Mouse (Mus musculus): ENCODE data around the gene Hprt. TPM values are rescaled to one million over a fixed set of nuclear protein-coding genes. Genes with fewer than 3 reads are reported as not detected.

Hprt gene
- polyA plus RNA-seq, 1 experiment: 39.6 TPM

DNA sequence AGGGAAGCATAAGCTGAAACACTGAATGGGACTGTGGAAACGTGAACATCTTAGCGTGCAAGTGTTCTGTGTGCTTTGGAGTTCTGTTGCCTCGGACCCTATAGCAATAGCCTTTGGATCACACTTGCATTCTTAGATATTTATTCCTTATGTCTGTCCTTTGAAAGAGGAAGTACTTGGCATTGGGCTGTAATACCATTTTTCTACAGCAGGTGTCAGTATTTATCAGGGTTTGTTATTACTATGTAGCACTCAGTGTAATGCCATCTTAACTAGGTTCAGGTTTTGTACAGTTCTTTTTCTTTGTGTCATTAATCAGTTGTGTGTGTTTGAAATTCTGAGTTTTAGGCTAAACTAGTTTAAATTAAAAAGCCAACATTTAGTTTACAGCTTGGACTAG, 18.1 kb downstream of the Hprt start:
- DNase-seq (ENCODE audit: low read depth): peak; percentile 83
- TF ChIP-seq POLR2A (IDR thresholded peaks at IDR 0.05; ENCODE audit: borderline replicate concordance, extremely low read depth, insufficient read depth, insufficient read length, poor library complexity, severe bottlenecking): no peak
- TF ChIP-seq CTCF (IDR thresholded peaks at IDR 0.05; ENCODE audit: borderline replicate concordance, extremely low read depth, insufficient read depth, insufficient read length): no peak

GRCm38 (mm10) chrX:53015549-53015948, 27.6 kb downstream of the Hprt start:
- no peak for TF ChIP-seq POLR2A (IDR thresholded peaks at IDR 0.05; ENCODE audit: borderline replicate concordance, extremely low read depth, insufficient read depth, insufficient read length, poor library complexity, severe bottlenecking)
- peak; percentile 27; the same call in 1 of the 2 replicates for TF ChIP-seq CTCF (IDR thresholded peaks at IDR 0.05; ENCODE audit: borderline replicate concordance, extremely low read depth, insufficient read depth, insufficient read length)
- no peak for DNase-seq (ENCODE audit: low read depth)

DNA sequence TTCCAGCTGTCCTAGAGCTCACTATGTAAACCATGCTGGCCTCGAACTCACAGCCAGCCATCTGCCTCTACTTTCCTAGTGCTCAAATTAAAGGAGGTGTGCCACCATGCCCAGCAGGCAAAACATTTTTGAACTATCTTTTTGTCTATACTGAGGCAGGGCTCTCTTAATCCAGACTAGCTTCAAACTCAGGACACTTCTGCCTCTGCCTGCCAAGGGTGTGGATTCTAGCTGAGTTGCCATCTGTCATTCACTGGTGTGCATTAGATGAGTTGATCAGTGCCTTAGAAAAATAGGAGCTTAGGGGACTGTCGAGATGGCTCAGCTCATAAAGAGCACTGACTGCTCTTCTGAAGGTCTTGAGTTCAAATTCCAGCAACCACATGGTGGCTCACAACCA, 35.1 kb downstream of the Hprt start:
- TF ChIP-seq CTCF (IDR thresholded peaks at IDR 0.05; ENCODE audit: borderline replicate concordance, extremely low read depth, insufficient read depth, insufficient read length) (no peak), POLR2A (IDR thresholded peaks at IDR 0.05; ENCODE audit: borderline replicate concordance, extremely low read depth, insufficient read depth, insufficient read length, poor library complexity, severe bottlenecking) (no peak)
- DNase-seq (ENCODE audit: low read depth): no peak

DNA sequence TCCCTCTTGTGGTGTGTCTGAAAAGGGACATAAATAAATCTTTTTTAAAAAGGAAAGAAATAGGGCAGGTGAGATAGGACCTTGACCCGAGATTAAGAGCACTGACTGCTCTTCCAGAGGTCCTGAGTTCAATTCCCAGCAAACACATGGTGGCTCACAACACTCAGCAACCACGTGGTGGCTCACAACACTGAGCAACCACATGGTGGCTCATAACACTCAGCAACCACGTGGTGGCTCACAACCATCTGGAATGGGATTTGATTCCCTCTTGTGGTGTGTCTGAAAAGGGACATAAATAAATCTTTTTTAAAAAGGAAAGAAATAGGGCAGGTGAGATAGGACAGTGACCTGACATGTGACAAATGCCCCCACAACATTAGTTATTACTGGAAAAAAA, 36.3 kb downstream of the Hprt start:
- DNase-seq (ENCODE audit: low read depth): peak; percentile 34

- TF ChIP-seq POLR2A (IDR thresholded peaks at IDR 0.05; ENCODE audit: borderline replicate concordance, extremely low read depth, insufficient read depth, insufficient read length, poor library complexity, severe bottlenecking) (no peak), CTCF (IDR thresholded peaks at IDR 0.05; ENCODE audit: borderline replicate concordance, extremely low read depth, insufficient read depth, insufficient read length) (no peak)
- DNase-seq (ENCODE audit: low read depth): peak; percentile 26
These were observed 37.7 kb downstream of the Hprt start for GRCm38 (mm10) chrX:53025471-53026223.

GRCm38 (mm10) chrX:53029559-53029958, 41.6 kb downstream of the Hprt start:
- no peak for DNase-seq (ENCODE audit: low read depth)
- TF ChIP-seq POLR2A (IDR thresholded peaks at IDR 0.05; ENCODE audit: borderline replicate concordance, extremely low read depth, insufficient read depth, insufficient read length, poor library complexity, severe bottlenecking): no peak
- no peak for TF ChIP-seq CTCF (IDR thresholded peaks at IDR 0.05; ENCODE audit: borderline replicate concordance, extremely low read depth, insufficient read depth, insufficient read length)

- TF ChIP-seq POLR2A (IDR thresholded peaks at IDR 0.05; ENCODE audit: borderline replicate concordance, extremely low read depth, insufficient read depth, insufficient read length, poor library complexity, severe bottlenecking): no peak
- no peak for TF ChIP-seq CTCF (IDR thresholded peaks at IDR 0.05; ENCODE audit: borderline replicate concordance, extremely low read depth, insufficient read depth, insufficient read length)
- no peak for DNase-seq (ENCODE audit: low read depth)
These were observed 50.3 kb downstream of the Hprt start for GRCm38 (mm10) chrX:53038194-53038593.

GRCm38 (mm10) chrX:53039651-53040050, 51.7 kb downstream of the Hprt start:
- TF ChIP-seq CTCF (IDR thresholded peaks at IDR 0.05; ENCODE audit: borderline replicate concordance, extremely low read depth, insufficient read depth, insufficient read length) (no peak), POLR2A (IDR thresholded peaks at IDR 0.05; ENCODE audit: borderline replicate concordance, extremely low read depth, insufficient read depth, insufficient read length, poor library complexity, severe bottlenecking) (no peak)

GRCm38 (mm10) chrX:53040138-53040537, 52.2 kb downstream of the Hprt start:
- DNase-seq (ENCODE audit: low read depth): no peak
- no peak for TF ChIP-seq CTCF (IDR thresholded peaks at IDR 0.05; ENCODE audit: borderline replicate concordance, extremely low read depth, insufficient read depth, insufficient read length)
- TF ChIP-seq POLR2A (IDR thresholded peaks at IDR 0.05; ENCODE audit: borderline replicate concordance, extremely low read depth, insufficient read depth, insufficient read length, poor library complexity, severe bottlenecking): no peak

More at GRCm38 (mm10) chrX:53039651-53040050, 51.7 kb downstream of the Hprt start:
- DNase-seq (ENCODE audit: low read depth): no peak

DNA sequence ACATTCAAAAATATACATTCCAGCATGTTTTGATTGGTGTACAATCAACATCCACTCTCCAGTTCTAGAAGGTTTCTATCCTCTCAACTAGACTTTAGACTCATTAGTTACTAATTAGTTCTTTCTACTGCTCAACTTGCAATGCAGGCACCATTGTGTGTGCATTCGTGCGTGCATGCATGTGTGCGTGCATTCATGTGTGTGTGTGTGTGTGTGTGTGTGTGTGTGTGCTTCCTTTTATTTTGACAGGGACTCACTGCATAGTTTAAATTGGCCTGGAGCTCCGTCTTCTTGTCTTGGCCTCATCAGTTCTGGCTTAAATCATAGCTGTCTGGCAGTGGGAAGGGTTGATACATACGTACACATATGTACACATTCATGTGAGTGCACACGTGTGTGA, 53.1 kb downstream of the Hprt start:
- TF ChIP-seq POLR2A (IDR thresholded peaks at IDR 0.05; ENCODE audit: borderline replicate concordance, extremely low read depth, insufficient read depth, insufficient read length, poor library complexity, severe bottlenecking) (no peak), CTCF (IDR thresholded peaks at IDR 0.05; ENCODE audit: borderline replicate concordance, extremely low read depth, insufficient read depth, insufficient read length) (no peak)
- no peak for DNase-seq (ENCODE audit: low read depth)

DNA sequence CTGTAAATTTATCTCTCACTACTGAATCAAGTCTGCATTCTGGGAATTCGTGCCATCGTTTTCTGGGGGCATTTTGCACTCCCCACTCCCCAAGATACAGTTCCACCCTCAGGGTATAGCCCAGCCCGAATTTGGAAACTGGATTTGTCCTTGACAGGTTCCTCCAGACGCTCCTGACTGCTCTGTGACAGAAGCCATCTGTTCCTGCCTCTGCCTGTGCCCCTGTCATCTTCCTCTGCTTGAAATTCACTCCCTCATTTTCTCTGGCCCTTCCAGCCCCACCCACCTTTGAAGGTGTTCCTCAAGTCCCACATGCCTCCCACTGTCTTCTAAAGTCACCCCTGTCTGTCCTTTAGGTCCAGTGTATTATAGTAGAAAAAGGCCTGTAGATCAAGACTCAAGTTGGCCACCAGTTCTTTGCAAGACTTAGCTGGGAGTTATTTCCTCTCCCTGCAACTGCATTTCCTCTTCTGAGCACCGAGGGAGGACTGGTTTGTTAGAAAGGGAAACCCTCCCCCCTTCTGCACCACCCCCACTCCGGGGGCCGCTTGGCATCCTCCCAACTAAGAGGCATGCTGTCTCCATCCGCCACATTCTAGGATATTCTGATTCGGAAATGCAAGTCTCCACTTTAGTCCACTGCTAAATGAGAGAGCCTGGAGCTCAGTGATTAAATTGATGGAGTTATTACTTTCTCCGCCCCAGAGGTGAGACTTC, 57.4 kb downstream of the Hprt start:
- peak; percentile 53 for DNase-seq (ENCODE audit: low read depth)
- TF ChIP-seq CTCF (IDR thresholded peaks at IDR 0.05; ENCODE audit: borderline replicate concordance, extremely low read depth, insufficient read depth, insufficient read length): no peak
- no peak for TF ChIP-seq POLR2A (IDR thresholded peaks at IDR 0.05; ENCODE audit: borderline replicate concordance, extremely low read depth, insufficient read depth, insufficient read length, poor library complexity, severe bottlenecking)

GRCm38 (mm10) chrX:53046033-53046432, 58.1 kb downstream of the Hprt start:
- DNase-seq (ENCODE audit: low read depth): peak; percentile 29
- no peak for TF ChIP-seq POLR2A (IDR thresholded peaks at IDR 0.05; ENCODE audit: borderline replicate concordance, extremely low read depth, insufficient read depth, insufficient read length, poor library complexity, severe bottlenecking)
- no peak for TF ChIP-seq CTCF (IDR thresholded peaks at IDR 0.05; ENCODE audit: borderline replicate concordance, extremely low read depth, insufficient read depth, insufficient read length)

Data from brain, embryonic 14.5 days (tissue).